18 mouse cellular contexts compared by ENCODE assay signal in genomic region chr2:50156009-50156408, GRCm38 (mm10).
"Had no signal": no experiment of that assay in that cellular context is flagged by ENCODE, and none has a peak within 500 bp of the region (broad histone marks: within the 10 kb centered on the region; RNA-seq: fewer than 3 reads in every experiment).

No protein-coding gene starts in this region.

- H3K4me1 ChIP-seq: lung, embryonic 15.5 days; megakaryocyte, embryonic 14.5 days; midbrain, embryonic 13.5 days; midbrain, embryonic 15.5 days; neural tube, embryonic 13.5 days; neural tube, embryonic 15.5 days had no signal

- H3K27ac ChIP-seq: lung, embryonic 15.5 days; macrophage; midbrain, embryonic 13.5 days; midbrain, embryonic 15.5 days; neural tube, embryonic 13.5 days; neural tube, embryonic 15.5 days; stomach, embryonic 15.5 days; stomach, postnatal 0 days had no signal

- H3K4me3 ChIP-seq: lung, embryonic 15.5 days; megakaryocyte, embryonic 14.5 days; midbrain, embryonic 13.5 days; midbrain, embryonic 15.5 days; neural tube, embryonic 13.5 days; neural tube, embryonic 15.5 days; stomach, embryonic 15.5 days had no signal

- ATAC-seq: lung, postnatal 0 days; midbrain, embryonic 13.5 days; midbrain, embryonic 15.5 days had no signal

- H3K9ac ChIP-seq: lung, embryonic 15.5 days; midbrain, embryonic 13.5 days; midbrain, embryonic 15.5 days; neural tube, embryonic 13.5 days; neural tube, embryonic 15.5 days; stomach, embryonic 15.5 days had no signal

- H3K27me3 ChIP-seq: lung, embryonic 15.5 days; megakaryocyte, embryonic 14.5 days; midbrain, embryonic 13.5 days; midbrain, embryonic 15.5 days; neural tube, embryonic 15.5 days; stomach, embryonic 15.5 days had no signal

- DNase-seq: lung, adult 2 months; lung, postnatal 14 days; lung, postnatal 36 days; right cerebral cortex, postnatal 14 days; thymus, adult 2 months; thymus, postnatal 25 days; thymus, postnatal 4 days had no signal

- H3K36me3 ChIP-seq: lung, embryonic 15.5 days; midbrain, embryonic 13.5 days; midbrain, embryonic 15.5 days; neural tube, embryonic 13.5 days; neural tube, embryonic 15.5 days; stomach, embryonic 15.5 days had no signal

- H3K9me3 ChIP-seq: lung, embryonic 15.5 days; midbrain, embryonic 13.5 days; midbrain, embryonic 15.5 days; neural tube, embryonic 13.5 days; neural tube, embryonic 15.5 days; stomach, embryonic 15.5 days had no signal

- H3K4me2 ChIP-seq: lung, embryonic 15.5 days; midbrain, embryonic 11.5 days; midbrain, embryonic 13.5 days; midbrain, embryonic 15.5 days; neural tube, embryonic 13.5 days; neural tube, embryonic 15.5 days; stomach, embryonic 15.5 days had no signal
